Comparison of ENCODE assay signal across 9 mouse cellular contexts in genomic region chr3:55600286-55600685, GRCm38 (mm10).
DNase-seq lines count a peak whose midpoint lies in the region; ATAC-seq and TF ChIP-seq lines count a peak whose summit lies in the region.
"Had no signal": no experiment of that assay in that cellular context is flagged by ENCODE, and none has a peak within 500 bp of the region (broad histone marks: within the 10 kb centered on the region; RNA-seq: fewer than 3 reads in every experiment).

No protein-coding gene starts in this region.

- 70% methylated on average over 2 of the region's 2 CpGs for WGBS in kidney, postnatal 0 days
- 43% methylated on average over 2 of the region's 2 CpGs for WGBS in limb, embryonic 15.5 days
- 86% methylated on average over 2 of the region's 2 CpGs for WGBS in midbrain, embryonic 11.5 days
- WGBS in midbrain, embryonic 10.5 days, result 89% methylated on average over 2 of the region's 2 CpGs

- H3K4me3 ChIP-seq in kidney, postnatal 0 days (replicated peaks; ENCODE audit: low read depth, low read length), result no peak overlapping the region
- H3K4me3 ChIP-seq in limb, embryonic 15.5 days, result no peak overlapping the region
- no peak overlapping the region for H3K4me3 ChIP-seq in midbrain, embryonic 11.5 days (ENCODE audit: low read depth, low read length)
- no peak overlapping the region for H3K4me3 ChIP-seq in midbrain, embryonic 10.5 days
- H3K4me3 ChIP-seq: layer of hippocampus, adult 2 months had no signal

- H3K9me3 ChIP-seq in kidney, postnatal 0 days (replicated peaks; ENCODE audit: low read length), result no peaks in the 10 kb centered on the region
- no peaks in the 10 kb centered on the region for H3K9me3 ChIP-seq in limb, embryonic 15.5 days
- no peaks in the 10 kb centered on the region for H3K9me3 ChIP-seq in midbrain, embryonic 11.5 days (ENCODE audit: control insufficient read depth, low read length)
- no peaks in the 10 kb centered on the region for H3K9me3 ChIP-seq in midbrain, embryonic 10.5 days (replicated peaks)

- H3K36me3 ChIP-seq in kidney, postnatal 0 days (ENCODE audit: insufficient read depth, low read length), result no peaks in the 10 kb centered on the region
- no peaks in the 10 kb centered on the region for H3K36me3 ChIP-seq in limb, embryonic 15.5 days
- no peaks in the 10 kb centered on the region for H3K36me3 ChIP-seq in midbrain, embryonic 11.5 days (ENCODE audit: control insufficient read depth, insufficient read depth, low read length)
- no peaks in the 10 kb centered on the region for H3K36me3 ChIP-seq in midbrain, embryonic 10.5 days

- intact Hi-C loops in gastrocnemius, postnatal 36 days (cut with DNase I), result no loop called here

- no peak overlapping the region for H3K9ac ChIP-seq in kidney, postnatal 0 days (ENCODE audit: low read depth, low read length)
- H3K9ac ChIP-seq in limb, embryonic 15.5 days, result no peak overlapping the region
- H3K9ac ChIP-seq in midbrain, embryonic 11.5 days (ENCODE audit: low read length), result no peak overlapping the region

- H3K4me1 ChIP-seq in kidney, postnatal 0 days (replicated peaks; ENCODE audit: insufficient read depth, low read length), result no peaks in the 10 kb centered on the region
- peaks cover 25% of the 10 kb centered on the region; the same call in 1 of the 2 replicates for H3K4me1 ChIP-seq in limb, embryonic 15.5 days
- no peaks in the 10 kb centered on the region for H3K4me1 ChIP-seq in midbrain, embryonic 11.5 days (ENCODE audit: control insufficient read depth, insufficient read depth, low read length)
- H3K4me1 ChIP-seq in midbrain, embryonic 10.5 days, result no peaks in the 10 kb centered on the region

- no peak for TF ChIP-seq CTCF in kidney, postnatal 0 days (IDR thresholded peaks at IDR 0.05; ENCODE audit: low read depth)

- ATAC-seq in kidney, postnatal 0 days (replicated peaks; ENCODE audit: low FRiP score, low read depth), result no peak
- ATAC-seq in limb, embryonic 15.5 days (ENCODE audit: insufficient number of reproducible peaks, low FRiP score, low TSS enrichment, low read depth), result peak; percentile 83
- ATAC-seq in midbrain, embryonic 11.5 days (ENCODE audit: low FRiP score), result no peak

- H3K4me2 ChIP-seq in kidney, postnatal 0 days (ENCODE audit: low read length), result no peak overlapping the region
- H3K4me2 ChIP-seq in limb, embryonic 15.5 days, result peak overlapping the region; percentile 10; the same call in 1 of the 2 replicates
- no peak overlapping the region for H3K4me2 ChIP-seq in midbrain, embryonic 11.5 days

- H3K27me3 ChIP-seq in kidney, postnatal 0 days (ENCODE audit: insufficient read depth, low read length), result no peaks in the 10 kb centered on the region
- H3K27me3 ChIP-seq in limb, embryonic 15.5 days, result no peaks in the 10 kb centered on the region
- no peaks in the 10 kb centered on the region for H3K27me3 ChIP-seq in midbrain, embryonic 11.5 days (ENCODE audit: control insufficient read depth, insufficient read depth, low read length)
- H3K27me3 ChIP-seq in midbrain, embryonic 10.5 days (ENCODE audit: low read depth, poor library complexity, severe bottlenecking), result no peaks in the 10 kb centered on the region

- DNase-seq in kidney, postnatal 0 days (ENCODE audit: low spot score), result peak; percentile 45
- DNase-seq in kidney, adult 8-10 months, result no peak
- peak; percentile 89 for DNase-seq in adrenal gland, adult 2 months
- peak; percentile 74 to 80 for DNase-seq in gastrocnemius, postnatal 36 days
- no peak for DNase-seq in midbrain, embryonic 11.5 days (ENCODE audit: low spot score, missing footprints)
- no peak for DNase-seq in midbrain, embryonic 10.5 days (ENCODE audit: low spot score)
- no peak for DNase-seq in spleen, postnatal 36 days (ENCODE audit: low spot score in 2 of 2)

- no peak overlapping the region for H3K27ac ChIP-seq in kidney, postnatal 0 days
- H3K27ac ChIP-seq in limb, embryonic 15.5 days, result peak overlapping the region; percentile 75
- H3K27ac ChIP-seq in midbrain, embryonic 11.5 days (ENCODE audit: low read depth, low read length), result no peak overlapping the region
- no peak overlapping the region for H3K27ac ChIP-seq in midbrain, embryonic 10.5 days (replicated peaks)
- H3K27ac ChIP-seq: layer of hippocampus, adult 2 months had no signal

Comparison
In these comparisons a context has a peak if more than half of its experiments do, and no peak if none do; other contexts are left out.
1. DNase-seq: peak in kidney, postnatal 0 days (single experiment), adrenal gland, adult 2 months (single experiment) and gastrocnemius, postnatal 36 days (2 of 2); none in kidney, adult 8-10 months (0 of 2), midbrain, embryonic 11.5 days (single experiment), midbrain, embryonic 10.5 days (single experiment) and spleen, postnatal 36 days (0 of 2).